Mouse (Mus musculus) embryonic fibroblast, embryonic 13.5 days (primary cell): ENCODE results near the gene Sox1.

Source experiments
- CTCF ChIP-seq: IDR thresholded peaks from 2 replicates; pipeline ENCODE4 v1.5.1; 2011; ENCODE audit warnings: mild to moderate bottlenecking, control low read depth, low read length, moderate library complexity, borderline replicate concordance; ENCODE audit not compliant: insufficient read depth
- POLR2A ChIP-seq: IDR thresholded peaks from 2 replicates; pipeline ENCODE4 v1.6.1; 2011; ENCODE audit warnings: low read depth, mild to moderate bottlenecking, control low read depth, low read length, moderate library complexity

DNA sequence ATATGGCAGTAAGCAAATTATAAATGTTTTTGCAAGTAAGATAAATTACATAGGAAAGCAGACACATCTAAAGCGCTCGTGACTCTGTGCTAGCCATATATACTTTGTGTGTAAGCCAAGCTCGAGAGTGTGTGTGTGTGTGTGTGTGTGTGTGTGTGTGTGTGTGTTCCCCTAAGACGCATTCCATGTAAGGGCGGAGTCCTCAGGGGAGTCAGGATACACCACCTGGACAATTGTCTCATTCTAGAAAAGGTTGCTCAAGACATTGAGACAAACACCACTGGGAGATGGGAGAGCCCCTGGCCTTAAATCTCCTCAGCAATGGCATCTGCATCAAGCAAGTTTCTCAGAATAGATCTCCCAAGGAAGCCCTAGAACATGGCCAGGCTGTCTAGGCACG, 42.9 kb downstream of the Sox1 start:
- TF ChIP-seq CTCF (no peak), POLR2A (no peak)
